Mouse (Mus musculus) right cerebral cortex, postnatal 14 days (tissue): ENCODE results near the gene Med18.
A peak's percentile ranks its signal among the peaks of the same experiment; 100 is the strongest.
"Not testable (repeated sequence)": the region's sequence is repeated elsewhere in the genome, so short reads cannot be mapped to it uniquely, and the experiment has no call there.

Experiments used
- DNase-seq: peaks from one replicate; pipeline ENCODE4 v3.0.0; 2022

Gene Med18

DNA sequence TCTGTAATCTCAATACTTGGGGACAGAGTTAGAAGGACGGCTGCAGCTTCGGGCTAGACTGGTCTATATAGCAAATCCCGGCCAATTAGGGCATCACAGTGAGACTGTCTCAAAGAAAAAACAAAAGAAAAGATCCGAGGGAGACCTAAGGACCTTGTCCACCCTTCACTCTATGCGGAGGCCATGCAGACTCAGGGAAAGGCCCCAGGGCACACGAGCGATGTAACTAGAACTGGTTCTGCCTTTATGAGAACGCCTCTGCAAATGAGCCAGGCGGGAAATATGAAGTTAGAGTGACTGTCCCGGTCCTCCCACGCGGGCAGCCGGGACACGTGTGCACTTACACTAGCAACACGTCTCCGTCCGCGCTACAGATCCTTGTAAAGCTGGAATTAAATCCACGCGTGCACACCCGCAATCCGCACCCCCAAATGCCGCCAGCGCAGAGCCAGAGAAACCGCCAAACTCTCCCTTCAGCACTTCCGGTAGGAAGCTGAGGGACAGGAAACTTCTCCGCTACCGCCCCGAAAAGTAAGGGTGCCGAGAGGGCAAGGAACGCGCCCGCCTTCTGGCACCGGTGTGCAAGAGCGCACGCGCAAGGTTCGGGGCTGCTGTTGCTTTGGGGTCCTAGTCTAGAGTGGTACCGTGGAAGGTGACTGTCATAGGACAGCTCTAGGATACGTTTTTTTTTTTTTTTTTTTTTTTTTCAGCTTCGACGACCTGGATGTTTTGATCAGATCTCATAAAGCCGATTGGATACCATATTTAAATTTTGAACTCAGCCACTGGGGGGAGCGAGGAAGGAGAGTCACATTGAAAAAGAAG, at the start of gene Med18:
TSS of gene Med18 (minus strand) at position 492 of the 825 bp plus-strand sequence.
- DNase-seq, result peak; percentile 91

DNA sequence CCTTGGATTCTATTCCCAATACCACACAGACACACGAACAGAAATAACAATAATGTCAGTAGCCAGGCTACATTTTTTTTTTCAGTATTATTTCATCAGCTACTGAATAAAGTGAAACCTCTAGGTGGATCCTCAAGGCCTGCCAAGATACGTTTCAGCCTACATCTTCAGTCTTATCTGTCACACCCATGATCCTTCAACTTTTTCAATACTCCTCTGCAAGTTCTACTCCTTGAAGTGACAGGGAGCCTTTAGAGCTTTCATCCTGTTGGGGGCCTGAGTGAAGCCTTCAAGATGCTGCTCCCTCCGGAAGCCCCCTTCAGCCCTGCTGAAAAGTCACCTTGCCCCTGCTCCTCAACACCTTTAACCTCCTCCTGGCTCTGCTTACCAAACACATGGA, 48.4 kb upstream of the Med18 start:
- no peak for DNase-seq

DNA sequence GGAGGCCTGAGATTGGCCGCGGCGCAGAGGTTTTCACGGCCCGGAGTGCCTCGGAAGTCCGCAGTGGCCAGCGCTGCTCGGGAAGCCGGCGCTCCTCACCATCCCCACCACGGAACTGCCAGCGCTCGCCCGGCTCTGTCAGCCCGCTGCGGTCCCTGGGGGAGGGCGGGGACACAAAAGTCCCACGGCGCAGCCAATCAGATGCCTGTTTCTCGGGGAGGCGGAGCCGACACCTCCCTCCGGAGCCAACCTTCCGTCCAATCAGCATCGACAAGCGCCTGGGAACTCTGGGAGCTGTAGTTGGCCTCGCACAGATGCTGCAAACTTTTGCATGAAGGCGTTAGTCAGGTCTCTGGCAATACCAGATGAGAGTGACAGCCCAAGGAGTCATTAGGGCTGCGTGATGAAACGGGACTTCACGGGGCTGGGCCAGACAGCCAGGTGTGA, 46.7 kb upstream of the Med18 start, which contains the start of gene Sesn2:
TSS of gene Sesn2 (minus strand) at position 150 of the 447 bp plus-strand sequence.
- peak; percentile 95 for DNase-seq

DNA sequence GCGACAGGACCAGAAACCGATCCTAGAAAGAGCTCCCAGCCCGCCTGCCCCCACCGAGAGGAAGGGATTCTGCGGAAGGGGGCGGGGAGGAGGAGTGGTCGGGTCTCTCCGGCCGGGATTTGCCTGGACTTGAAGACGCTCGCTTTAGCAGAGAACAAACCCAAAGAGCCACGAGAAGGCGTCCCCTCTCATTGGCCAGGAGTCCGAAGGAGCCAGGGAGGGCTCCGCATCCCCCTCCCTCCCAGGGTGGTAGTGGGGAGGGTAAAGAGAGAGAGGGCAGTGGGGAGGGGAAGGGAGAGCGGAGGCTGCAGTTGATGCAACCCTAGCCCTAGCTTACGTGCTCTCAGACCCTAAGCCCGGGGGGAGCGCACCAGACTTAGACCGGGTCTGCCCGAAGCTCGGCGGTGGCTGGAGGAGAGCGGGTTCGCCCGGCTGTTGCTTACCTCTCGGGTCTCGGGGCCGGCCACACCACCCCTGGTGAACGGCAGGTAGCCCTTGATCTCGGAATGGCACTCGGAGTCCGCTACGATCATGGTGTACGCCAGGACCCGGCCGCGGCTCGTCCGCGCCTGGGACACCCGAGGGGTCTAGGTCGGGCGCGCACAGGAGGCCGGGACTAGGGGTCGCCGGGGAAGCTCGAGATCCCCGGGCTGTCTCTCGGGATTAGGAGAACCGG, 46.0 kb upstream of the Med18 start:
- peak; percentile 66 for DNase-seq

- DNase-seq, result no peak
These were observed 43.5 kb upstream of the Med18 start for GRCm38 (mm10) chr4:132507210-132507609.

DNA sequence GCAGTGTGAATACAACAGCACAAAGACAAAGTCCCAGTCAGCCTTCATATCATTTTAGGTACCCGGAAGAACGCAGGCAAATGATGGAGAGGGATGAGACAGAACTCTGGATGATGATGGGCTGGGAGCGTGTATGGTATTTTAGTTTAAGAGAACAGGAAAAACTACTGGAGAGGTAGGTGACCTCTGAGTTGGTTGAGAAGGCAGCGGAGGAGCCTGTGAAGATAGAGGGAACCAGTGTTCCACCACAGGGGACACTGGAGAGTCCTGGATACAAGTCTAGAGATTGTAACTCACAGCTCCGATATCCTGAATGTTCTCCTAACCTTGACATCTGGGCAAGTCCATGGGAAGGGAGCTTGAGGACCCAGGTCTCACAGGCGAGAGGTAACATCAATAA, 42.5 kb upstream of the Med18 start:
- no peak for DNase-seq

- DNase-seq, result no peak
These were observed 42.1 kb upstream of the Med18 start for GRCm38 (mm10) chr4:132505800-132506199.

DNA sequence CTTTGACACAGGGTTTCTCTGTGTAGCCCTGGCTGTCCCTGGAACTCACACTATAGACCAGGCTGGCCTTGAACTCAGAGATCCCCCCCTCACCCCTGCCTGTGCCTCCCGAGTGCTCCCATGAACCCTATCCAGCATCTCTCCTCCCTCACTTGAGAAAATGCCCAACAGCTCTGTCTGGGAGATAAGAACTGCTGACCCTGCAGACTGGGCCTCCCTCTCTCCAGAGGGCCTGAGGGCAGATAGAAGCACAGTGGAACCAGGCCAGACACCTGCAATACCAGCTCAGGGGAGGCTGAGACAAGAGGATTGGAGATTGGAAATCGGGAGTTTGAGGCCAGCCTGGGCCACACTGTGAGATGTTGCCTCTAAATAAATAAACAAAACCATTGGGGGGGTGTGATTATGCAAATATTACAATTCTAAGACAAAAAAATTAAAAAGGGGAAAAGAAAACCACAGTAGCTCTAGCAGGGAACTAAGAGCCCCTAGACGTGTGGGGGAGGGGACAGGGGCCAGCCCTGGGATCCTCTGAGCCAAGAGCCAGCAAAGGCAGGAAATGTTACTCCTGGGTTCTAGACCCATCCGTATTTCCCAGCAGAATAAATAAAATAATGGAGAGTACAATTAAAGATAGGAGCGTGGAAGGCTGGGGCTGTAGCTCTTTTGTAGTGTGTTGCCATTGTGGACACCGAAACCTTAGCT, 41.5 kb upstream of the Med18 start:
- no peak for DNase-seq

- no peak for DNase-seq
These were observed 39.6 kb upstream of the Med18 start for GRCm38 (mm10) chr4:132503344-132503743.

DNA sequence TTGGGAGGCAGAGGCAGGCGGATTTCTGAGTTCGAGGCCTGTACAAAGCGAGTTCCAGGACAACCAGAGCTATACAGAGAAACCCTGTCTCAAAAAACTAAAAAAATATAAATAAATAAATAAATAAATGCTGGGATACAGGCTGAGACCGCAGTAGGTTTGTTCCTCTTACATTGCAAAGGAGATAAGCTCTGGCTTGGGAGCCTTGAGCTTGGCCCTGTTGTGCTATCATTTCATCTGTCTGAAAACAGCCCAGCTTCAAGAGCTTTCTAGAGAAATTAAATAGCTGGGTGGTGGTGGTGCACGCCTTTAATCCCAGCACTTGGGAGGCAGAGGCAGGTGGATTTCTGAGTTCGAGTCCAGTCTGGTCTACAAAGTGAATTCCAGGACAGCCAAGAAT, 37.9 kb upstream of the Med18 start:
- no peak for DNase-seq

DNA sequence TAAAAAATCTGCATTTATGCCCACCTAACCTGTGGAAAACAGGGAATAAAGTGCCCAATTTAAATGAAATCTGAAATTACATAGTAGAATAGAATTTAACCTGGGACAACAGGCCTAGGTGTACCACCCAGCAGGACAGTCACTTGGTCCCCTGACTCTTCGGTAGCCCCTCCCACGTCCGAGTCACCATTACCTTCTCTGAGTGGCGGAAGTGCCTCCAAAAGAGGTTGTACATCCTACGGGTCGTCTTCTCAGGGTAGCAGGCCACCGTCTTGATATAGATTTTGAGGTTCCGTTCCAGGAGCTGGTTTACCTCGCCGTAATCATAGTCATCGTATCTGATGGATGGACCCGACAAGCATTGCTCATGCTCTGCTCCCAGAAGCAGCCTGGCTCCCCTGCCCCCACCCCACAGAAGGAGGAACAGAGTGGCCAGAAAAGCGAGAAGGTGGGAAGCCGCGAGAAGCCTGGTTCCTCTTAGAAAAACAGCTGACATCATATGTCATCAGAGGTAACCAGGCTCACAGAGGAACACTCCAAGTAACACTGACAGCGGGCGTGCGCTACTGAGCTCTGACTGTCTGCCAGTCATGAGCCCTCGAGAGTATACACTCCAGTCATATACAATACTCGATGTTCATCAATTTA, 30.7 kb upstream of the Med18 start:
- DNase-seq, result peak; percentile 30

DNA sequence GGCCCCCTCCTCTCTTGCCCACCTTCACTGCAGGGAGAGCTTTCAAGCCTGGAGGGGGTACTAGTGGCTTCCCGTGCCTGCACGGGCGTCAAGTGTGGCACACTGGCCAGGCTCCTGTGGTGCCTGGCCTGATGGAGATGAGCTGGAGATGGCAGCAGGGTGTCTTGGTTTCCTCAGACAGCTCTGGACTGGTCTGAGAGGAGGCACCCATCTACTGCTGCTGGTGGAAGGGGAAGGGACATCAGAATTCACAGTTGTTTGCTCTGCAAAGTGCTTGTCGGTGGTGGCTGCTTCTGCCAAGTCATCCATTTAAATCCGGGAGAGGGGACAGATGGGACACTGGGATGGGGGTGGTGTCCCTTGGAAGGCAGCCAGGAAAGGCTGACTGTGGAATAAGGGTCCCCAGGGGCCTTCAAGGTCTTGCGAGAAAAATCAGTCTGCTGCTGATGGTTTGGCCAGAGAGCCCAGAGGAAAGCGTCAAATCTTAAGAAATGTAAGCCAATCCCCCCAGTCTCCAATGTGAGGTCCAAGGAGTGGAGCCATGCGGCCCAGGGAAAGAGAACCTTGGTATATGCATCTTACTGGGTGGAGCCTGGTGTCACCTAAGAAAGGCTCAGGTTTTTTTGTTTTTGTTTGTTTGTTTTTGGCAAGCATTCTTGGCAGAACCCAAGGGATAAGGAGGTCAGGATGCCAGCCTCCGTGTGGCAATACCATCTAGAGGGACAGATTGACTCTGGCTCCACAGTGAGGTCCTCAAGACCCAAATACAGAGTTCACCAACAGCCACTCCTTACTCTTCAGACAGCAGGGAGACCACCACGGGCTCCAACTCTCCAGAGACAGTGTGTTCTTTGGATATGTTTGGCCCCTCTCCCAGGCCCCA, 28.7 kb upstream of the Med18 start:
- no peak for DNase-seq

GRCm38 (mm10) chr4:132491748-132492147, 28.0 kb upstream of the Med18 start:
- no peak for DNase-seq

- no peak for DNase-seq
These were observed 27.3 kb upstream of the Med18 start for GRCm38 (mm10) chr4:132491057-132491456.

GRCm38 (mm10) chr4:132490273-132491010, 26.7 kb upstream of the Med18 start:
- DNase-seq, result no peak

DNA sequence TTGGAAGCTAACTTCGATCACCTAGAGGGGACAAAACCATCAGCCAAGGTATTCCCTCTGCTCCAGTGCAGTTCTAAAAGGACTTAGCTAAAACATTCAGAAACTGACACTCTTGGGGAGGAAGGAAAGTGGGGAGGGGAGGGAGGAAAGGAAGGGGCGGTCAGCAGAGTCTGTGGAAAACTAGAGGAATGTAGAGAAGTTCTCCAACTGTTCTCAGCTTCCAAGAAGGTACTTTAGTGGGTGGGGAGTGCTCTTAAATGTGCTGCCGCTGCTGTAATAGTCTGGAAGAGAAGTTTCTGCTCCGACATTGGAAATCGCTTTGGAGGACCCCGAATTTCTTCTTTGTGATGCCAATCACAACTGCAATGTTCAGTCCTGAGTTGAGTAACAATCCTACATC, 25.3 kb upstream of the Med18 start:
- DNase-seq, result no peak

DNA sequence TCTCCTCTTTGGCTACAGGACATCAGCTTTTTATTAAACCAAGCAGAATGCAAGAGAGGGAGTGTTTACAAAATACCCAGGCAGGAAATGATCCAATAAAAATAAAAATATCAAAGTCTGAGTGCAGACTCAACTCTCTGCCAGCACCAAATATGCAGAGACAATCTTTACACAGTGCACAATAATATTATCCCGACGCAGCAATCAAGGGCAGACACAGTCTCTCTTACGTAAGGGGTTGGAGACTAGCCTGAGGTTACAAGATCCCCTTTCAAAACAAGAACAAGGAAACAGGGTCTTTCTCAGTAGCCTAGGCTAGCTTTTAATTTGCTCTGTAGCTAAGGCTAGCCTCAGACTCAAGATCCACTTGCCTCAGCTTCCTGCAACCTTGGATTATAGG, 24.8 kb upstream of the Med18 start:
- no peak for DNase-seq

DNA sequence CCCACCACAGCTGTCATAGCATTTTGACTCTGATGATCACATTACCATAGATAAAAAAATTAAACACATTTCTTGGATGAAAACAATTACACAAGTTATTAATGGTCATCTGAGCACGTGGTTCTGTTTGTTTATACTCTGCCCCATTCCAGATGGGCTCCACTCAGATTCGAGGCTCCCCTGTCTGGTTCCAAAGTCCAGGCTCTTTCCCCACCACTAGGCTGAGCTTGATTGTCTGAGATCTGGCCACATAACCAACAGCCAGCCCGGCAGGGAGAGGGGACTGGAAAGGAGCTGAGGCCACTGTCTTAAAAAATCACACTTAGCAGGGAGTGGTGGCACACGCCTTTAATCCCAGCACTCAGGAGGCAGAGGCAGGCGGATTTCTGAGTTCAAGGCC, 21.1 kb upstream of the Med18 start:
- DNase-seq, result no peak

GRCm38 (mm10) chr4:132484231-132484630, 20.5 kb upstream of the Med18 start:
- DNase-seq, result no peak

GRCm38 (mm10) chr4:132482956-132483608, 19.4 kb upstream of the Med18 start:
- no peak for DNase-seq

DNA sequence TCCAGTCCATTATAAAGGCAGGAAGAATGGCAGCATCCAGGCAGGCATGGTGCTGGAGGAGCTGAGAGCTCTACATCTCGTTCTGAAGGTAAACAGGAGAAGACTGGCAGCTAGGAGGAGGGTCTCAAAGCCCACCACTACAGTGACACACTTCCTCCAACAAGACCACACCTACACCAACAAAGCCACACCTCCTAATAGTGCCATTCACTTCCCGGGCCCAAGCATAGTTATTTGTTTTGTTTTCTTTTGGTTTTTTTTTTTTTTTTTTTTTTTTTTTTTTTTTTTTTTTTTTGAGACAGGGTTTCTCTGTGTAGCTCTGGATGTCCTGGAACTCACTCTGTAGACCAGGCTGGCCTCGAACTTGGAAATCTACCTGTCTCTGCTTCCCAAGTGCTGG, 18.4 kb upstream of the Med18 start:
- not testable (repeated sequence) for DNase-seq
